Mouse (Mus musculus) thymus, adult 2 months (tissue): ENCODE results near the gene Zranb1. TPM values are rescaled to one million over a fixed set of nuclear protein-coding genes. Genes with fewer than 3 reads are reported as not detected.
A peak's percentile ranks its signal among the peaks of the same experiment; 100 is the strongest.

Source experiments
- DNase-seq: peaks from one replicate; pipeline ENCODE4 v3.0.0; 2021
- H3K27ac ChIP-seq: fragments of 200-500 bp; 2 replicates; pipeline ENCODE4 v1.5.1; 2012; ENCODE audit warnings: low read length, control low read depth; ENCODE audit not compliant: control insufficient read depth, insufficient read depth
- H3K27me3 ChIP-seq: fragments of 200-500 bp; 2 replicates; pipeline ENCODE4 v1.6.1; 2012; ENCODE audit warnings: mild to moderate bottlenecking, low read length, moderate library complexity, mixed read lengths; ENCODE audit not compliant: control insufficient read depth, insufficient read depth
- H3K36me3 ChIP-seq: fragments of 200-500 bp; 2 replicates; pipeline ENCODE4 v1.6.1; 2012; ENCODE audit warnings: mild to moderate bottlenecking, low read length, moderate library complexity; ENCODE audit not compliant: control insufficient read depth, insufficient read depth
- H3K4me1 ChIP-seq: fragments of 200-500 bp; replicated peaks from 2 replicates; pipeline ENCODE4 v1.6.1; 2012; ENCODE audit warnings: low read length; ENCODE audit not compliant: control insufficient read depth, insufficient read depth
- H3K4me3 ChIP-seq: fragments of 200-500 bp; 2 replicates; pipeline ENCODE4 v1.5.1; 2012; ENCODE audit warnings: mild to moderate bottlenecking, low read length, control low read depth, moderate library complexity; ENCODE audit not compliant: control insufficient read depth, insufficient read depth
- CTCF ChIP-seq: fragments of 200-500 bp; IDR thresholded peaks from 2 replicates; pipeline ENCODE4 v1.5.1; 2012; ENCODE audit warnings: mild to moderate bottlenecking, control low read depth, low read length, moderate library complexity, borderline replicate concordance; ENCODE audit not compliant: control insufficient read depth, poor library complexity, insufficient read depth; ENCODE audit errors: extremely low read depth
- POLR2A ChIP-seq: fragments of 200-500 bp; IDR thresholded peaks from 2 replicates; pipeline ENCODE4 v1.6.1; 2012; ENCODE audit warnings: mild to moderate bottlenecking, low read length, control low read depth, moderate library complexity; ENCODE audit not compliant: control insufficient read depth, poor library complexity, insufficient read depth; ENCODE audit errors: extremely low read depth
- WGBS: fragments of 180-500 bp; shearing (Covaris S2); methylation state at CpG from one replicate; pipeline ENCODE4 v1.1.7; 2018; 5-methylcytosine and 5-hydroxymethylcytosine counted together
- polyA plus RNA-seq: library from polyadenylated mRNA; depleted of rRNA; stranded (reverse); fragments of >200 nt; gene quantifications from 2 replicates; pipeline ENCODE4 v1.2.3, GENCODE M21; 2012; rRNA removed

The Zranb1 gene
- polyA plus RNA-seq: 8.5 TPM in 2 replicates

- Histone ChIP-seq H3K4me3 (peak within 1 kb of the TSS; percentile 72), H3K27ac (peak within 1 kb of the TSS; percentile 29; the same call in 1 of the 2 replicates), H3K4me1 (no peaks in the 10 kb centered on the region), H3K36me3 (no peaks in the 10 kb centered on the region), H3K27me3 (no peaks in the 10 kb centered on the region)
- DNase-seq: peak; percentile 98
- TF ChIP-seq CTCF: 0 out of 2 replicates have a peak, but pooled peaks have one; percentile 23
- peak; percentile 62 for TF ChIP-seq POLR2A
- under 1% methylated on average over 89 of the region's 93 CpGs for WGBS
These were observed at the start of gene Zranb1 for GRCm38 (mm10) chr7:132930850-132931559. Gene Zranb1, plus strand, starts transcription at chr7:132931142.

GRCm38 (mm10) chr7:132882343-132882742 lies 48.6 kb upstream of the Zranb1 start:
- 82% methylated on average over 2 of the region's 2 CpGs for WGBS
- H3K4me1 ChIP-seq: no peaks in the 10 kb centered on the region
- peak; percentile 31 for DNase-seq
- no peaks in the 10 kb centered on the region for H3K27me3 ChIP-seq
- no peak overlapping the region for H3K27ac ChIP-seq
- TF ChIP-seq POLR2A: no peak
- TF ChIP-seq CTCF: no peak
- H3K4me3 ChIP-seq: no peak overlapping the region
- peaks cover 56% of the 10 kb centered on the region for H3K36me3 ChIP-seq

GRCm38 (mm10) chr7:132884031-132884430 lies 46.9 kb upstream of the Zranb1 start:
- DNase-seq: no peak
- no peak for TF ChIP-seq POLR2A
- no peak for TF ChIP-seq CTCF
- 99% methylated on average over 7 of the region's 7 CpGs for WGBS
- Histone ChIP-seq H3K36me3 (peaks cover 41% of the 10 kb centered on the region), H3K4me3 (no peak overlapping the region), H3K27me3 (no peaks in the 10 kb centered on the region), H3K4me1 (peaks cover 3% of the 10 kb centered on the region), H3K27ac (no peak overlapping the region)

DNA sequence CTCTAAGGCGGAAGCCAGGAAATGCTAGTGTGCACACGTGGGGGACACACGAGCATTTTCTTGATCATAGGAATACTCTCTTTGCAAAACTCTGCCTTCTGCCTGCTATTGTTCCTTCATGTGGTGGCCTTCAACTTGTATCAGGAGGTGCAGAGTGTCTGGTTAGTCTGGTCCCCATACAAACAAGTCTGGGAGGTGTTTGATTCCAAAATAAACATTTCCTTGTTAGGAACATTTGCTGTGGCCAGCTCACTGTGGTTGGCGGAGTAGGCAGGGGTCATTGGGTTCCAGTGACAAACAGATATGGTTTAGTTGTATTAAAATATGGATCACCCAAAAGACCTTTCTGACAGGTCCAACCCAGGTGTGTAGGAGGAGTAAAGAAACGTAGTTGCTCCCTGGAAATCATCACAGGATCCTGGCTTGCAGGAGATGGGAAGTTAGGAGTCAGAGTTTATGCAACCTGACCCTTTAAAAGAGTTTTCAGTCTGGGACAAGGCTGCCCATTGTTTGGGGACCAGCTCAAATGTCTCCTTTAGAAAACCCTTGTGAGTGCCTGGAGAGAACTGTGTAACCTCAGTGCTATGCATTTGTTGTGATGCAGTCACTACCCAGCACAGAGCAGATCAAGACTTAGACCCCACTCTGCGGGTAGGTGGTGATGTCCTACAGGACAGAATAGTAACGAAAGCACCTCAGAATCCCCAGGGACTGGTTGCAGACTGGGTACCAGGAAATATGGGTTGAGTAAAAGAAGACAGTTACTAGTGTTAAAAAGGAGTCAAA lies 43.7 kb upstream of the Zranb1 start:
- Histone ChIP-seq H3K27ac (no peak overlapping the region), H3K4me1 (peaks cover 3% of the 10 kb centered on the region), H3K27me3 (no peaks in the 10 kb centered on the region), H3K4me3 (no peak overlapping the region), H3K36me3 (peaks cover 23% of the 10 kb centered on the region)
- DNase-seq: no peak
- 81% methylated on average over 7 of the region's 7 CpGs for WGBS
- TF ChIP-seq POLR2A: no peak
- no peak for TF ChIP-seq CTCF

GRCm38 (mm10) chr7:132888052-132888451 lies 42.9 kb upstream of the Zranb1 start:
- Histone ChIP-seq H3K4me1 (peaks cover 3% of the 10 kb centered on the region), H3K27me3 (no peaks in the 10 kb centered on the region), H3K27ac (no peak overlapping the region), H3K36me3 (peaks cover 15% of the 10 kb centered on the region), H3K4me3 (no peak overlapping the region)
- DNase-seq: no peak
- WGBS: 38% methylated on average over 3 of the region's 3 CpGs
- TF ChIP-seq CTCF: no peak
- TF ChIP-seq POLR2A: no peak

- no peaks in the 10 kb centered on the region for H3K27me3 ChIP-seq
- peak overlapping the region; percentile 24; the same call in 1 of the 2 replicates for H3K27ac ChIP-seq
- H3K36me3 ChIP-seq: peaks cover 9% of the 10 kb centered on the region
- TF ChIP-seq CTCF (no peak), POLR2A (no peak)
- DNase-seq: no peak
- peaks cover 3% of the 10 kb centered on the region for H3K4me1 ChIP-seq
- 46% methylated on average over 4 of the region's 4 CpGs for WGBS
- no peak overlapping the region for H3K4me3 ChIP-seq
These were observed 42.3 kb upstream of the Zranb1 start for GRCm38 (mm10) chr7:132888518-132889249.
